Mouse (Mus musculus): Measurements from ENCODE around the gene Trappc12.

The Trappc12 gene

GRCm38 (mm10) chr12:28688996-28689395, 61.3 kb downstream of the Trappc12 start:
- DNase-seq (ENCODE audit: low spot score) = no peak

- DNase-seq (ENCODE audit: low spot score) = no peak
These were observed 63.9 kb downstream of the Trappc12 start for GRCm38 (mm10) chr12:28686199-28686879.

- DNase-seq (ENCODE audit: low spot score) = no peak
These were observed 64.5 kb downstream of the Trappc12 start for GRCm38 (mm10) chr12:28685771-28686170.

GRCm38 (mm10) chr12:28684674-28685073, 65.6 kb downstream of the Trappc12 start:
- DNase-seq (ENCODE audit: low spot score) = no peak

GRCm38 (mm10) chr12:28675925-28676209, 74.4 kb downstream of the Trappc12 start:
- no peak for DNase-seq (ENCODE audit: low spot score)

GRCm38 (mm10) chr12:28675121-28675924, 74.9 kb downstream of the Trappc12 start, which contains the start of gene Adi1:
TSS of gene Adi1 (plus strand) at chr12:28675231.
- peak; percentile 90 for DNase-seq (ENCODE audit: low spot score)

- no peak for DNase-seq (ENCODE audit: low spot score)
These were observed 76.1 kb downstream of the Trappc12 start for GRCm38 (mm10) chr12:28674038-28674720.

- DNase-seq (ENCODE audit: low spot score) = no peak
These were observed 83.0 kb downstream of the Trappc12 start for GRCm38 (mm10) chr12:28667287-28667686.

GRCm38 (mm10) chr12:28666734-28667133, 83.5 kb downstream of the Trappc12 start:
- DNase-seq (ENCODE audit: low spot score) = no peak

- no peak for DNase-seq (ENCODE audit: low spot score)
These were observed 87.6 kb downstream of the Trappc12 start for GRCm38 (mm10) chr12:28662628-28663027.

- DNase-seq (ENCODE audit: low spot score) = peak; percentile 94
These were observed 100.8 kb downstream of the Trappc12 start, which contains the start of gene Rnaseh1 for GRCm38 (mm10) chr12:28649141-28650110. TSS of gene Rnaseh1 (plus strand) at chr12:28649602.
